Mouse (Mus musculus): Measurements from ENCODE around the gene Mid1. TPM values are rescaled to one million over a fixed set of nuclear protein-coding genes. Genes with fewer than 3 reads are reported as not detected.

Mid1 gene
- polyA plus RNA-seq, 1 experiment from 2014 or later, result 4.7 TPM

DNA sequence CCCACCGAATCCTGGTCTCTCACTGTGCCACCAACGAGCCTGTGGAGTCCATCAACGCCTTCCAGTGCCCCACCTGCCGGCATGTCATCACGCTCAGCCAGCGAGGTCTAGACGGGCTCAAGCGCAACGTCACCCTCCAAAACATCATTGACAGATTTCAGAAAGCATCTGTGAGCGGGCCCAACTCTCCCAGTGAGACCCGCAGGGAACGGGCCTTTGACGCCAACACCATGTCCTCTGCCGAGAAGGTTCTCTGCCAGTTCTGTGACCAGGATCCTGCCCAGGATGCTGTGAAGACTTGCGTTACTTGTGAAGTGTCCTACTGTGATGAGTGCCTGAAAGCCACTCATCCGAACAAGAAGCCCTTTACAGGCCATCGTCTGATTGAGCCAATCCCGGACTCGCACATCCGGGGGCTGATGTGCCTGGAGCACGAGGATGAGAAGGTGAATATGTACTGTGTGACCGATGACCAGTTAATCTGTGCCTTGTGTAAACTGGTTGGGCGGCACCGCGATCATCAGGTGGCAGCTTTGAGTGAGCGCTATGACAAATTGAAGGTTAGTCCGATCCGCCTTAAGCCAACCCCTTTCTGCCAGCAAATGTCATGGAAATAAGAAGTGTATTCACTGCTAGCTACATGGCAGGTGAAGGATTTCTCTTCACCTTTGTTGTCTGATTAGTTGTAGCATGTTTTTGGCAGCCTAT lies 242.3 kb downstream of the Mid1 start:
- ATAC-seq (replicated peaks; ENCODE audit: low FRiP score, low read depth) (no peak), DNase-seq (ENCODE audit: low spot score) (no peak)
- Histone ChIP-seq H3K27ac (no peak overlapping the region), H3K27me3 (ENCODE audit: insufficient read depth, low read length) (no peaks in the 10 kb centered on the region), H3K4me3 (replicated peaks; ENCODE audit: low read depth, low read length) (no peak overlapping the region), H3K9ac (ENCODE audit: low read depth, low read length) (no peak overlapping the region), H3K9me3 (replicated peaks; ENCODE audit: low read length) (no peaks in the 10 kb centered on the region), H3K4me2 (ENCODE audit: low read length) (no peak overlapping the region), H3K4me1 (replicated peaks; ENCODE audit: insufficient read depth, low read length) (no peaks in the 10 kb centered on the region), H3K36me3 (ENCODE audit: insufficient read depth, low read length) (no peaks in the 10 kb centered on the region)
- 85% methylated on average over 28 of the region's 28 CpGs for WGBS
- no peak for TF ChIP-seq CTCF (IDR thresholded peaks at IDR 0.05; ENCODE audit: low read depth)

DNA sequence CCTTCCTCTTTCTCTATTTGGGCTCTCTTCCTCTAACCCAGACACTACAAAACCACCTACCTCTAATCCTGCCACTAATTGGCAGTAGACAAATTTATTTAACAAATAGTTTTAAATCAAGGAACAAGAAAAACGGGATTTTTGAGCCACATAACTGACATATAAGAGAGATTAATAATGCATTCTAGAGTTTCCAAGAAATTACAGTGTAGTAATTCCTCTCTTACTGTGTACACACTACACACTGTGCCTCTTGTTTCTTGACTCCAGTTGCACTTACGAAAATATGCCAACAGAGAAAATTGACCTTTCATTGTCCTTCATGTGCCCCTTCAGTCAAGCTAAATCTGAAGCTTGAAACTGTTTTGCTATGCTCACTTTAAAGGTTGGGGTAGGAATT lies 245.9 kb downstream of the Mid1 start:
- 51% methylated on average over 2 of the region's 2 CpGs for WGBS
- Histone ChIP-seq H3K27me3 (ENCODE audit: insufficient read depth, low read length) (no peaks in the 10 kb centered on the region), H3K9ac (ENCODE audit: low read depth, low read length) (no peak overlapping the region), H3K9me3 (replicated peaks; ENCODE audit: low read length) (no peaks in the 10 kb centered on the region), H3K36me3 (ENCODE audit: insufficient read depth, low read length) (no peaks in the 10 kb centered on the region), H3K4me2 (ENCODE audit: low read length) (no peak overlapping the region), H3K4me3 (replicated peaks; ENCODE audit: low read depth, low read length) (no peak overlapping the region), H3K27ac (no peak overlapping the region), H3K4me1 (replicated peaks; ENCODE audit: insufficient read depth, low read length) (no peaks in the 10 kb centered on the region)
- no peak for DNase-seq (ENCODE audit: low spot score)
- no peak for ATAC-seq (replicated peaks; ENCODE audit: low FRiP score, low read depth)
- no peak for TF ChIP-seq CTCF (IDR thresholded peaks at IDR 0.05; ENCODE audit: low read depth)

DNA sequence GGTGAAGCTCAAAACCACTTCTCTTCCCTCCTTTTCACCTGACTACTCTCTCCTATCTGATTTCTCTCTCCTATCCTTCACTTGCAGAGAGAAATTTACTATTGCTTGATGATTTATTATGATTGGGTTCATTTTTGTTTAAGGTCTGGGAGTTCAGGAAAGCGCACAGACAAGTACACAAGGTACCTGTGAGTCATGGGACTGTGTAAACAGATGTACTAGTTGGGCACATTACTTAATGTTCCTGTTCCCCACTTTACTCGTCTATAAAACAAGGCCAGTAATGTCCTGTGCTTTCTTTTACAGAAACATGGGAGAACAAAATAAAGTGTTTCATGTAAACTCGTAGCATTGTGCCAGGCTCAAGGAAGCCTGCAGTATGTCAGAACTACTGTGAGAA lies 248.2 kb downstream of the Mid1 start:
- Histone ChIP-seq H3K36me3 (ENCODE audit: insufficient read depth, low read length) (no peaks in the 10 kb centered on the region), H3K27me3 (ENCODE audit: insufficient read depth, low read length) (no peaks in the 10 kb centered on the region), H3K4me2 (ENCODE audit: low read length) (no peak overlapping the region), H3K4me1 (replicated peaks; ENCODE audit: insufficient read depth, low read length) (no peaks in the 10 kb centered on the region), H3K9me3 (replicated peaks; ENCODE audit: low read length) (no peaks in the 10 kb centered on the region), H3K4me3 (replicated peaks; ENCODE audit: low read depth, low read length) (no peak overlapping the region), H3K27ac (no peak overlapping the region), H3K9ac (ENCODE audit: low read depth, low read length) (no peak overlapping the region)
- no peak for DNase-seq (ENCODE audit: low spot score)
- ATAC-seq (replicated peaks; ENCODE audit: low FRiP score, low read depth), result no peak
- 61% methylated on average over 3 of the region's 3 CpGs for WGBS
- TF ChIP-seq CTCF (IDR thresholded peaks at IDR 0.05; ENCODE audit: low read depth), result no peak

DNA sequence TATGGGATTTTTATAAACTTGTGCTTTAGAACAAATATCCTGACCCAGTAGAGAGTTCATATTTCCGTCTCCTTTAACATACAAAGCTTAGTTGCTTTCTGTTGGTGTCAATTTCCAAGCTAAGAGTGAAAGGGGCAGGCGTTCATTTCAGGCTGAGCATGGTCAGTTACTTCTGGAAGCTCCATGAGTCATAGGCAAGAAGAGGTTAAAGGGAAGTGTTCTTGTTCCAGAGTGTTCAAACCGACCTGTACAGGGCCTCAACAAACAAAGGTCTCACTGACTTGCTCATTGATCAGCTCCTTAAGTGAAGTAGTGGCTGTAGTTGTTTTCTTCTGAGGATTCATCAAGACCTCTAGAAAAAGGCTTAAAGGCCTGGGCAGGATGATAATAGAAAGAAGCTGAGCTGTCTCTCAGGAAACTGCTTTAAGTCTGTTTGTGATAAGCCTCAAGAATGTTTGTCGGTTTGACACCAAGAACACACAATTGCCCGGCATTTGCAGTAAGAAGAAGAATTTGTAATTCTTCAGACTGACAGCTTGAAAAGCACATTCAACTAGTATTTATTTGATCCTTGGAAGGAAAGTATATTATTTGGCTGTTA lies 252.2 kb downstream of the Mid1 start:
- no peak for ATAC-seq (replicated peaks; ENCODE audit: low FRiP score, low read depth)
- Histone ChIP-seq H3K4me2 (ENCODE audit: low read length) (no peak overlapping the region), H3K4me3 (replicated peaks; ENCODE audit: low read depth, low read length) (no peak overlapping the region), H3K4me1 (replicated peaks; ENCODE audit: insufficient read depth, low read length) (no peaks in the 10 kb centered on the region), H3K36me3 (ENCODE audit: insufficient read depth, low read length) (no peaks in the 10 kb centered on the region), H3K27me3 (ENCODE audit: insufficient read depth, low read length) (no peaks in the 10 kb centered on the region), H3K9me3 (replicated peaks; ENCODE audit: low read length) (no peaks in the 10 kb centered on the region), H3K27ac (no peak overlapping the region), H3K9ac (ENCODE audit: low read depth, low read length) (no peak overlapping the region)
- DNase-seq (ENCODE audit: low spot score), result no peak
- 50% methylated on average over 5 of the region's 5 CpGs for WGBS
- no peak for TF ChIP-seq CTCF (IDR thresholded peaks at IDR 0.05; ENCODE audit: low read depth)

DNA sequence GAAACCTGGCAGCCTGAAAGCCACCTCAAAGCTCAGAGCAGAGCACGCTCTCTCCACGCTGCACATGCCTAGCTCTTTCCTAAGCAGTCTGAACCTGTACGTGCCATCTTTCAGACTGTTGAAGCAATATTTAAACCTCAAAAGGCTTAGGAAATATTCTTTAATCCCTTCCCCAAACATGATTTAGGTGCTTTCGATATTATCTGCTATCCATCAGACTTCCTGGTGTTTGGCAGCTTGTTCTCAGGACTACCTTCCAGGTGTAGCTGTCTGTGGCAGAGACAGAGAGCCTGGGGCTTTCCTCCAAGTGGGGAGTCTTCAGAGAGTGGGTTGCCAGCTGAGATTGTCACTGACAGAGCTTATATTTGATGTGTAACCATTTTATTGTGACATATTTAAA lies 255.5 kb downstream of the Mid1 start:
- no peak overlapping the region for H3K9ac ChIP-seq (ENCODE audit: low read depth, low read length)
- H3K27me3 ChIP-seq (ENCODE audit: insufficient read depth, low read length), result no peaks in the 10 kb centered on the region
- no peak overlapping the region for H3K27ac ChIP-seq
- DNase-seq (ENCODE audit: low spot score) (no peak), ATAC-seq (replicated peaks; ENCODE audit: low FRiP score, low read depth) (no peak)
- H3K36me3 ChIP-seq (ENCODE audit: insufficient read depth, low read length), result no peaks in the 10 kb centered on the region
- H3K4me2 ChIP-seq (ENCODE audit: low read length), result no peak overlapping the region
- no peak for TF ChIP-seq CTCF (IDR thresholded peaks at IDR 0.05; ENCODE audit: low read depth)
- no peaks in the 10 kb centered on the region for H3K9me3 ChIP-seq (replicated peaks; ENCODE audit: low read length)
- 82% methylated on average over 4 of the region's 4 CpGs for WGBS
- H3K4me1 ChIP-seq (replicated peaks; ENCODE audit: insufficient read depth, low read length), result no peaks in the 10 kb centered on the region
- H3K4me3 ChIP-seq (replicated peaks; ENCODE audit: low read depth, low read length), result no peak overlapping the region

DNA sequence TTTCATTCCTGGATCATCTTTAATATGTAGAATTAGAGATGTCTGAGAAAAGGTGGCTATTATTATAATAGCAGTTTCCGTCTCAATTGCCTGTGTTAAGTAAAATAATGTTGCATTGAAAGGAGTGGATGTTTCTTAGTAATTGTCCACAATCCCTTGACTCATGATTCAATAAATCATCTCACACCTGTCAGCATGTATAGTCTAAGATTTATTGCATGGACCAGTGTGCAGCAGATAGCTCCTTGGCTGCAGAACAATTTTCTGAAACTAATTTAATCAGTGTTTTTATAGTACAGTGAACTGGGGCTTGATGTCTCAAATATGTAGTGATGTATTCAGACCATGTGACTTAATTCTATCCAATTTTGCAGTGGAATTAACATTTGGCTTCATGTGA lies 265.6 kb downstream of the Mid1 start:
- H3K9me3 ChIP-seq (replicated peaks; ENCODE audit: low read length), result no peaks in the 10 kb centered on the region

More for the DNA sequence above, 265.6 kb downstream of the Mid1 start:
- Histone ChIP-seq H3K27ac (no peak overlapping the region), H3K4me2 (ENCODE audit: low read length) (no peak overlapping the region), H3K4me3 (replicated peaks; ENCODE audit: low read depth, low read length) (no peak overlapping the region), H3K27me3 (ENCODE audit: insufficient read depth, low read length) (no peaks in the 10 kb centered on the region), H3K36me3 (ENCODE audit: insufficient read depth, low read length) (no peaks in the 10 kb centered on the region), H3K4me1 (replicated peaks; ENCODE audit: insufficient read depth, low read length) (no peaks in the 10 kb centered on the region), H3K9ac (ENCODE audit: low read depth, low read length) (no peak overlapping the region)
- no peak for TF ChIP-seq CTCF (IDR thresholded peaks at IDR 0.05; ENCODE audit: low read depth)
- WGBS, result 81% methylated on average over 1 of the region's 1 CpGs
- ATAC-seq (replicated peaks; ENCODE audit: low FRiP score, low read depth), result no peak
- DNase-seq (ENCODE audit: low spot score), result no peak

Measured in kidney, postnatal 0 days (tissue).